Mouse (Mus musculus): ENCODE data around the gene Pdzd8. TPM values are rescaled to one million over a fixed set of nuclear protein-coding genes. Genes with fewer than 3 reads are reported as not detected.

Gene Pdzd8
- polyA plus RNA-seq, 1 experiment = 14.9 TPM

- TF ChIP-seq POLR2A (IDR thresholded peaks at IDR 0.05; ENCODE audit: control insufficient read depth, extremely low read depth, insufficient read depth, low read length, poor library complexity) = no peak
- Histone ChIP-seq H3K27ac (ENCODE audit: control insufficient read depth, insufficient read depth, low read length) (no peak overlapping the region), H3K27me3 (ENCODE audit: control insufficient read depth, insufficient read depth, low read length) (no peaks in the 10 kb centered on the region), H3K36me3 (ENCODE audit: control insufficient read depth, insufficient read depth, low read length) (no peaks in the 10 kb centered on the region), H3K4me1 (replicated peaks; ENCODE audit: control insufficient read depth, insufficient read depth, low read length) (no peaks in the 10 kb centered on the region), H3K4me3 (ENCODE audit: control insufficient read depth, insufficient read depth, low read length) (no peak overlapping the region)
- WGBS = 93% methylated on average over 7 of the region's 7 CpGs
- DNase-seq = no peak
Observed at GRCm38 (mm10) chr19:59273190-59273589, 72.4 kb downstream of the Pdzd8 start.

- WGBS = 23% methylated on average over 5 of the region's 5 CpGs
- Histone ChIP-seq H3K27ac (ENCODE audit: control insufficient read depth, insufficient read depth, low read length) (no peak overlapping the region), H3K4me1 (replicated peaks; ENCODE audit: control insufficient read depth, insufficient read depth, low read length) (0 out of 2 replicates have a peak, but pooled peaks cover 2% of the 10 kb centered on the region), H3K4me3 (ENCODE audit: control insufficient read depth, insufficient read depth, low read length) (no peak overlapping the region), H3K27me3 (ENCODE audit: control insufficient read depth, insufficient read depth, low read length) (no peaks in the 10 kb centered on the region; the same call in 1 of the 2 replicates), H3K36me3 (ENCODE audit: control insufficient read depth, insufficient read depth, low read length) (no peaks in the 10 kb centered on the region)
- no peak for DNase-seq
- TF ChIP-seq POLR2A (IDR thresholded peaks at IDR 0.05; ENCODE audit: control insufficient read depth, extremely low read depth, insufficient read depth, low read length, poor library complexity) = no peak
- TF ChIP-seq CTCF (IDR thresholded peaks at IDR 0.05; ENCODE audit: borderline replicate concordance, control insufficient read depth, extremely low read depth, insufficient read depth, low read length, poor library complexity) = no peak
Observed at GRCm38 (mm10) chr19:59267417-59267963, 78.1 kb downstream of the Pdzd8 start.

- 93% methylated on average over 6 of the region's 6 CpGs for WGBS
- Histone ChIP-seq H3K4me3 (ENCODE audit: control insufficient read depth, insufficient read depth, low read length) (no peak overlapping the region), H3K27me3 (ENCODE audit: control insufficient read depth, insufficient read depth, low read length) (no peaks in the 10 kb centered on the region; the same call in 1 of the 2 replicates), H3K27ac (ENCODE audit: control insufficient read depth, insufficient read depth, low read length) (no peak overlapping the region), H3K4me1 (replicated peaks; ENCODE audit: control insufficient read depth, insufficient read depth, low read length) (peaks cover 8% of the 10 kb centered on the region), H3K36me3 (ENCODE audit: control insufficient read depth, insufficient read depth, low read length) (no peaks in the 10 kb centered on the region)
- TF ChIP-seq POLR2A (IDR thresholded peaks at IDR 0.05; ENCODE audit: control insufficient read depth, extremely low read depth, insufficient read depth, low read length, poor library complexity) (no peak), CTCF (IDR thresholded peaks at IDR 0.05; ENCODE audit: borderline replicate concordance, control insufficient read depth, extremely low read depth, insufficient read depth, low read length, poor library complexity) (no peak)
- no peak for DNase-seq
Observed at GRCm38 (mm10) chr19:59265907-59266306, 79.7 kb downstream of the Pdzd8 start.

GRCm38 (mm10) chr19:59264838-59265532 lies 80.6 kb downstream of the Pdzd8 start:
- H3K36me3 ChIP-seq (ENCODE audit: control insufficient read depth, insufficient read depth, low read length) = no peaks in the 10 kb centered on the region
- peaks cover 17% of the 10 kb centered on the region for H3K4me1 ChIP-seq (replicated peaks; ENCODE audit: control insufficient read depth, insufficient read depth, low read length)
- WGBS = 90% methylated on average over 9 of the region's 9 CpGs
- H3K4me3 ChIP-seq (ENCODE audit: control insufficient read depth, insufficient read depth, low read length) = no peak overlapping the region
- DNase-seq = no peak
- no peak for TF ChIP-seq CTCF (IDR thresholded peaks at IDR 0.05; ENCODE audit: borderline replicate concordance, control insufficient read depth, extremely low read depth, insufficient read depth, low read length, poor library complexity)
- TF ChIP-seq POLR2A (IDR thresholded peaks at IDR 0.05; ENCODE audit: control insufficient read depth, extremely low read depth, insufficient read depth, low read length, poor library complexity) = no peak
- H3K27ac ChIP-seq (ENCODE audit: control insufficient read depth, insufficient read depth, low read length) = no peak overlapping the region
- no peaks in the 10 kb centered on the region; the same call in 1 of the 2 replicates for H3K27me3 ChIP-seq (ENCODE audit: control insufficient read depth, insufficient read depth, low read length)

GRCm38 (mm10) chr19:59263171-59263570 lies 82.4 kb downstream of the Pdzd8 start:
- 95% methylated on average over 9 of the region's 9 CpGs for WGBS

GRCm38 (mm10) chr19:59261604-59262003 lies 84.0 kb downstream of the Pdzd8 start:
- Histone ChIP-seq H3K36me3 (ENCODE audit: control insufficient read depth, insufficient read depth, low read length) (no peaks in the 10 kb centered on the region), H3K27me3 (ENCODE audit: control insufficient read depth, insufficient read depth, low read length) (no peaks in the 10 kb centered on the region; the same call in 1 of the 2 replicates), H3K4me3 (ENCODE audit: control insufficient read depth, insufficient read depth, low read length) (no peak overlapping the region), H3K27ac (ENCODE audit: control insufficient read depth, insufficient read depth, low read length) (no peak overlapping the region), H3K4me1 (replicated peaks; ENCODE audit: control insufficient read depth, insufficient read depth, low read length) (peaks cover 15% of the 10 kb centered on the region)
- TF ChIP-seq CTCF (IDR thresholded peaks at IDR 0.05; ENCODE audit: borderline replicate concordance, control insufficient read depth, extremely low read depth, insufficient read depth, low read length, poor library complexity) (no peak), POLR2A (IDR thresholded peaks at IDR 0.05; ENCODE audit: control insufficient read depth, extremely low read depth, insufficient read depth, low read length, poor library complexity) (no peak)
- no peak for DNase-seq
- 63% methylated on average over 7 of the region's 7 CpGs for WGBS

More at GRCm38 (mm10) chr19:59263171-59263570, 82.4 kb downstream of the Pdzd8 start:
- no peak overlapping the region for H3K4me3 ChIP-seq (ENCODE audit: control insufficient read depth, insufficient read depth, low read length)
- H3K36me3 ChIP-seq (ENCODE audit: control insufficient read depth, insufficient read depth, low read length) = no peaks in the 10 kb centered on the region
- no peak overlapping the region for H3K27ac ChIP-seq (ENCODE audit: control insufficient read depth, insufficient read depth, low read length)
- peaks cover 17% of the 10 kb centered on the region for H3K4me1 ChIP-seq (replicated peaks; ENCODE audit: control insufficient read depth, insufficient read depth, low read length)
- TF ChIP-seq CTCF (IDR thresholded peaks at IDR 0.05; ENCODE audit: borderline replicate concordance, control insufficient read depth, extremely low read depth, insufficient read depth, low read length, poor library complexity) (no peak), POLR2A (IDR thresholded peaks at IDR 0.05; ENCODE audit: control insufficient read depth, extremely low read depth, insufficient read depth, low read length, poor library complexity) (no peak)
- DNase-seq = no peak
- H3K27me3 ChIP-seq (ENCODE audit: control insufficient read depth, insufficient read depth, low read length) = no peaks in the 10 kb centered on the region; the same call in 1 of the 2 replicates

Data from thymus, adult 2 months (tissue).